In genomic region chr1:20190444-20190843, GRCm38 (mm10) we compare ENCODE assay signal across 10 mouse cellular contexts.
DNase-seq lines count a peak whose midpoint lies in the region; ATAC-seq and TF ChIP-seq lines count a peak whose summit lies in the region.
"Had no signal": no experiment of that assay in that cellular context is flagged by ENCODE, and none has a peak within 500 bp of the region (broad histone marks: within the 10 kb centered on the region; RNA-seq: fewer than 3 reads in every experiment).

No protein-coding gene starts in this region.

- no peak for TF ChIP-seq POLR2A in testis, adult 2 months (IDR thresholded peaks at IDR 0.05; ENCODE audit: control insufficient read depth, low read depth, low read length)

- H3K9me3 ChIP-seq in hindbrain, embryonic 12.5 days (replicated peaks) = no peaks in the 10 kb centered on the region
- no peaks in the 10 kb centered on the region for H3K9me3 ChIP-seq in midbrain, embryonic 13.5 days
- H3K9me3 ChIP-seq: megakaryocyte, embryonic 14.5 days had no signal

- no peak for TF ChIP-seq CTCF in testis, adult 2 months (IDR thresholded peaks at IDR 0.05; ENCODE audit: control insufficient read depth, insufficient read depth, insufficient replicate concordance, low read depth, low read length)

- peaks cover 2% of the 10 kb centered on the region; the same call in 1 of the 2 replicates for H3K4me1 ChIP-seq in testis, adult 2 months (ENCODE audit: control insufficient read depth, insufficient read depth, low read length)
- H3K4me1 ChIP-seq in hindbrain, embryonic 12.5 days = no peaks in the 10 kb centered on the region
- peaks cover 5% of the 10 kb centered on the region; the same call in 1 of the 2 replicates for H3K4me1 ChIP-seq in midbrain, embryonic 13.5 days (replicated peaks)
- H3K4me1 ChIP-seq: megakaryocyte, embryonic 14.5 days had no signal

- WGBS in hindbrain, embryonic 12.5 days = 18% methylated on average over 9 of the region's 9 CpGs
- 20% methylated on average over 9 of the region's 9 CpGs for WGBS in midbrain, embryonic 13.5 days

- H3K27me3 ChIP-seq in testis, adult 2 months (ENCODE audit: control insufficient read depth, insufficient read depth, low read length) = no peaks in the 10 kb centered on the region
- H3K27me3 ChIP-seq in hindbrain, embryonic 12.5 days = no peaks in the 10 kb centered on the region
- peaks cover 15% of the 10 kb centered on the region for H3K27me3 ChIP-seq in midbrain, embryonic 13.5 days
- H3K27me3 ChIP-seq: megakaryocyte, embryonic 14.5 days had no signal

- 0 out of 2 replicates have a peak overlapping the region, but pooled peaks have one; percentile 36 for H3K27ac ChIP-seq in testis, adult 2 months (ENCODE audit: control insufficient read depth, insufficient read depth, low read depth, low read length)
- H3K27ac ChIP-seq in hindbrain, embryonic 12.5 days = no peak overlapping the region
- H3K27ac ChIP-seq in midbrain, embryonic 13.5 days = no peak overlapping the region

- no peaks in the 10 kb centered on the region for H3K36me3 ChIP-seq in testis, adult 2 months (ENCODE audit: control insufficient read depth, insufficient read depth, low read length)
- H3K36me3 ChIP-seq in hindbrain, embryonic 12.5 days = no peaks in the 10 kb centered on the region
- H3K36me3 ChIP-seq in midbrain, embryonic 13.5 days = no peaks in the 10 kb centered on the region

- intact Hi-C loops in heart, postnatal 10 days (cut with DNase I) = no loop called here

- no peak overlapping the region for H3K9ac ChIP-seq in hindbrain, embryonic 12.5 days
- no peak overlapping the region for H3K9ac ChIP-seq in midbrain, embryonic 13.5 days (replicated peaks)

- no peak overlapping the region; the same call in 1 of the 2 replicates for H3K4me3 ChIP-seq in testis, adult 2 months (ENCODE audit: control insufficient read depth, low read depth, low read length)
- no peak overlapping the region for H3K4me3 ChIP-seq in hindbrain, embryonic 12.5 days
- no peak overlapping the region for H3K4me3 ChIP-seq in midbrain, embryonic 13.5 days (replicated peaks)
- H3K4me3 ChIP-seq: megakaryocyte, embryonic 14.5 days had no signal

- ATAC-seq in hindbrain, embryonic 12.5 days (ENCODE audit: low FRiP score) = 0 out of 2 replicates have a peak, but pooled peaks have one; percentile 52
- ATAC-seq in midbrain, embryonic 13.5 days = no peak; the same call in 1 of the 2 replicates

- DNase-seq in testis, postnatal 10 days (ENCODE audit: low spot score) = no peak
- no peak for DNase-seq in lung, postnatal 25 days (ENCODE audit: low spot score)
- DNase-seq in heart, postnatal 10 days = no peak
- DNase-seq in urinary bladder, postnatal 14 days (ENCODE audit: low spot score) = no peak
- DNase-seq: adrenal gland, postnatal 10 days; kidney, postnatal 4 days had no signal

- peak overlapping the region; percentile 22; the same call in 1 of the 2 replicates for H3K4me2 ChIP-seq in hindbrain, embryonic 12.5 days (replicated peaks)
- peak overlapping the region; percentile 42 for H3K4me2 ChIP-seq in midbrain, embryonic 13.5 days (replicated peaks)
